Mouse (Mus musculus): ENCODE measurements around the gene Pcbd2.

- no peak for TF ChIP-seq TBP (IDR thresholded peaks at IDR 0.05; ENCODE audit: low read depth, low read length)
- no peak for TF ChIP-seq RCOR1 (IDR thresholded peaks at IDR 0.05; ENCODE audit: low read depth, low read length)
- no peak for TF ChIP-seq ZKSCAN1 (IDR thresholded peaks at IDR 0.05; ENCODE audit: low read depth, low read length)
- TF ChIP-seq JUND (IDR thresholded peaks at IDR 0.05; ENCODE audit: low read depth, low read length): no peak
- no peak for TF ChIP-seq SMC3 (IDR thresholded peaks at IDR 0.05; ENCODE audit: low read depth, low read length)
- TF ChIP-seq ZNF384 (IDR thresholded peaks at IDR 0.05; ENCODE audit: low read depth, low read length): peak; percentile 62
These were observed 11.2 kb upstream of the Pcbd2 start for GRCm38 (mm10) chr13:55715908-55716510.

Data from MEL (cell line).